Mouse (Mus musculus): ENCODE data around the gene Gm9048.

Gene Gm9048

DNA sequence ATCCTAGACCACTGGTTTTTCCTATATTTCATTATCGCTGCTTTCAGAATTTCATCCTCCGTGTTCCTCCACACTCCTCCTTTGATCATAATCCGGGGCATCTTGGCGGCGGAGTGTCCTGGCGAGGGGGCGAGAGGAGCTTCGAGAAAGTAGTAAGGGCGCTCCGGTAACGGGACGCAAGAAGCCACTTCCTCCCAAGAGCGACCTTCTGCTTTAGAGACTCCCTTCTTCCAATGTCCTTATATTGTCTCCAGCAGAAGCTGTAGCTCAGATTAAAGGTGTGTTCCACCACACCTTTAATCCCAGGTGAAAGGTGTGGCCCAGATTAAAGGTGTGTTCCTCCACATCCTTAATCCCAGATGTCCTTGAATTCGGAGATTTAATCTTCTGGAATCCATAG is at the start of gene Gm9048:
Gm9048 (minus strand) TSS at position 101 of the 400 bp plus-strand sequence.
- in situ Hi-C loops (cut with MboI, MseI), result loop anchor here in 1 of 2 experiments (25.0 kb wide), 1 partner anchor 639 kb away; no protein-coding TSS in a partner anchor

DNA sequence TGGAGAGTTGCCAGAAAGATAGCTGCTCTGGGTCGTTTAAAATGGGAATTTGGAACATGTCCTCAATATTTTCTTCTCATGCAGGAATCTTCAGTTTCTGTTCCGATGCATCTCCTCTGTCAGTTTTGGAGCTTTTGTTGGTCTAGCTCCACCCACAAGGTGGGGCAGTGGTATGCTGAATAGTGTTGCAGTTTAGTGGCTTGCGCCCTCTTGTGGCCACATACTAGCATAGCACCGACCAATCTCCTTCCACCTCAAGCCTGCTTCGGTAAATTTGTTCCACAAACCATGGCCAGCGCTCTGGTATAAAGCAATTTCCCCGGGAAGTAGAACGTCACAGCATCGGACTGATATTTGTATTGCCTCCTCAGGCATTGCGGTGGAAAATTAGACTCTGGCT is 22.0 kb upstream of the Gm9048 start:
- in situ Hi-C loops (cut with MboI, MseI), result loop anchor here in 1 of 2 experiments (25.0 kb wide), 1 partner anchor 133 kb away; the partner anchor contains the start of gene Gm32717

DNA sequence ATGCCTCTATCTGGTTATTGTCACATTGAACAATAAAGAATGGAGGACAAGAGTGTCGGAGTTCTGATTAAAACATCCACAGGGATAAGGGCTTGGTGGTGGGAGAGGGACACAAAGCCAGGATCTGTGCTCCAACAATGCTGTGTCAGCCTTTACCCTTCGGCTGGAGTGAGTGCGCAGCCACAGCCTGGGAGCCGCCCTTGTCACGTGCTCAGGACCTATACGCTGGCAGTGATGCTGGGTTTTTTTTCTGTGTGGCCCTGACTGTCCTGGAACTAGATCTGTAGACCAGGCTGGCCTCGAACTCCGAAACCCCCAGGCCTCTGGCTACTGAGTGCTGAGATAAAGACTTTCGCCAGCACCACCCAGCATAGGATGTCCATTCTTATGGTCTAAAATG is 21.0 kb upstream of the Gm9048 start:
- in situ Hi-C loops (cut with MboI, MseI), result loop anchor here (5.0 to 25.0 kb wide), 4 partner anchors 98 to 212 kb away; partner anchors contain the start of gene Gm32717 (in 1 of the 2)

DNA sequence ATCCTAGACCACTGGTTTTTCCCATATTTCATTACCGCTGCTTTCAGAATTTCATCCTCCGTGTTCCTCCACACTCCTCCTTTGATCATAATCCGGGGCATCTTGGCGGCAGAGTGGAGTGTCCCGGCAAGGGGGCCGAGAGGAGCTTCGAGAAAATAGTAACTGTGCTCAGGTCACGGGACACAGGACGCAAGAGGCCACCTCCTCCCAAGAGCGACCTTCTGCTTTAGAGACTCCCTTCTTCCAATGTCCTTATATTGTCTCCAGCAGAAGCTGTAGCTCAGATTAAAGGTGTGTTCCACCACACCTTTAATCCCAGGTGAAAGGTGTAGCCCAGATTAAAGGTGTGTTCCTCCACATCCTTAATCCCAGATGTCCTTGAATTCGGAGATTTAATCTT is 5.5 kb upstream of the Gm9048 start, which contains the start of gene Gm9049:
Gm9049 (minus strand) TSS at position 101 of the 400 bp plus-strand sequence.
- in situ Hi-C loops (cut with MboI, MseI), result loop anchor here (10.0 to 25.0 kb wide), 2 partner anchors 49 to 117 kb away; partner anchors contain the start of gene Gm32717 (in 1 of the 2)

DNA sequence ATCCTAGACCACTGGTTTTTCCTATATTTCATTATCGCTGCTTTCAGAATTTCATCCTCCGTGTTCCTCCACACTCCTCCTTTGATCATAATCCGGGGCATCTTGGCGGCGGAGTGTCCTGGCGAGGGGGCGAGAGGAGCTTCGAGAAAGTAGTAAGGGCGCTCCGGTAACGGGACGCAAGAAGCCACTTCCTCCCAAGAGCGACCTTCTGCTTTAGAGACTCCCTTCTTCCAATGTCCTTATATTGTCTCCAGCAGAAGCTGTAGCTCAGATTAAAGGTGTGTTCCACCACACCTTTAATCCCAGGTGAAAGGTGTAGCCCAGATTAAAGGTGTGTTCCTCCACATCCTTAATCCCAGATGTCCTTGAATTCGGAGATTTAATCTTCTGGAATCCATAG is 5.3 kb downstream of the Gm9048 start, which contains the start of gene Gm9046:
Gm9046 (minus strand) TSS at position 101 of the 400 bp plus-strand sequence.
- in situ Hi-C loops (cut with MboI, MseI), result loop anchor here in 1 of 2 experiments (25.0 kb wide), 1 partner anchor 644 kb away; no protein-coding TSS in a partner anchor

DNA sequence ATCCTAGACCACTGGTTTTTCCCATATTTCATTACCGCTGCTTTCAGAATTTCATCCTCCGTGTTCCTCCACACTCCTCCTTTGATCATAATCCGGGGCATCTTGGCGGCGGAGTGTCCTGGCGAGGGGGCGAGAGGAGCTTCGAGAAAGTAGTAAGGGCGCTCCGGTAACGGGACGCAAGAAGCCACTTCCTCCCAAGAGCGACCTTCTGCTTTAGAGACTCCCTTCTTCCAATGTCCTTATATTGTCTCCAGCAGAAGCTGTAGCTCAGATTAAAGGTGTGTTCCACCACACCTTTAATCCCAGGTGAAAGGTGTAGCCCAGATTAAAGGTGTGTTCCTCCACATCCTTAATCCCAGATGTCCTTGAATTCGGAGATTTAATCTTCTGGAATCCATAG is 10.7 kb downstream of the Gm9048 start, which contains the start of gene Gm9045:
Gm9045 (minus strand) TSS at position 101 of the 400 bp plus-strand sequence.
- in situ Hi-C loops (cut with MboI, MseI), result loop anchor here in 1 of 2 experiments (25.0 kb wide), 1 partner anchor 650 kb away; no protein-coding TSS in a partner anchor

DNA sequence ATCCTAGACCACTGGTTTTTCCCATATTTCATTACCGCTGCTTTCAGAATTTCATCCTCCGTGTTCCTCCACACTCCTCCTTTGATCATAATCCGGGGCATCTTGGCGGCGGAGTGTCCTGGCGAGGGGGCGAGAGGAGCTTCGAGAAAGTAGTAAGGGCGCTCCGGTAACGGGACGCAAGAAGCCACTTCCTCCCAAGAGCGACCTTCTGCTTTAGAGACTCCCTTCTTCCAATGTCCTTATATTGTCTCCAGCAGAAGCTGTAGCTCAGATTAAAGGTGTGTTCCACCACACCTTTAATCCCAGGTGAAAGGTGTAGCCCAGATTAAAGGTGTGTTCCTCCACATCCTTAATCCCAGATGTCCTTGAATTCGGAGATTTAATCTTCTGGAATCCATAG is 16.2 kb downstream of the Gm9048 start, which contains the start of gene Gm9044:
Gm9044 (minus strand) TSS at position 101 of the 400 bp plus-strand sequence.
- in situ Hi-C loops (cut with MboI, MseI), result loop anchor here in 1 of 2 experiments (5.0 to 25.0 kb wide), 2 partner anchors 290 to 655 kb away; no protein-coding TSS in a partner anchor

DNA sequence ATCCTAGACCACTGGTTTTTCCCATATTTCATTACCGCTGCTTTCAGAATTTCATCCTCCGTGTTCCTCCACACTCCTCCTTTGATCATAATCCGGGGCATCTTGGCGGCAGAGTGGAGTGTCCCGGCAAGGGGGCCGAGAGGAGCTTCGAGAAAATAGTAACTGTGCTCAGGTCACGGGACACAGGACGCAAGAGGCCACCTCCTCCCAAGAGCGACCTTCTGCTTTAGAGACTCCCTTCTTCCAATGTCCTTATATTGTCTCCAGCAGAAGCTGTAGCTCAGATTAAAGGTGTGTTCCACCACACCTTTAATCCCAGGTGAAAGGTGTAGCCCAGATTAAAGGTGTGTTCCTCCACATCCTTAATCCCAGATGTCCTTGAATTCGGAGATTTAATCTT is 21.6 kb downstream of the Gm9048 start, which contains the start of gene Gm9040:
Gm9040 (minus strand) TSS at position 101 of the 400 bp plus-strand sequence.
- in situ Hi-C loops (cut with MboI, MseI), result loop anchor here in 1 of 2 experiments (5.0 to 25.0 kb wide), 2 partner anchors 35 to 660 kb away; no protein-coding TSS in a partner anchor

DNA sequence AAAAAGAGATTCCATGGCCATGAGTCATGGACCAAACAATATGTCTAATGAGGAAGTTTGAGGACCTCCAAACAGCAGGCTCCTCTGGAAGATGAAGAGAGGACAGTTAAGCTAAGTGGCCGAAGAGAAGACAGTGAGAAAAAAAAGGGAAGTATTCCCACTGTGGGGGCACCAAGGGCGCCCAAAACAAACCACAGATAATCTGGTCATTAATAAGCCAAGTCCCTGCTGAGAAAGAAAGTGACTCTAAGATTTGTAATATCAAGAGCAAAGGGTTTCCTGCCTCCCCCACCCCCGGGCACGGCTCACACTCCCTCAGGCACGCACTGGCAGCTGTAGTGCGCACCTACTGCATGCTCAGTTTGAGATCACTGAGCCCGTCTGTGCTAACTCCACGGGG is 29.5 kb downstream of the Gm9048 start:
- in situ Hi-C loops (cut with MboI, MseI), result no loop called here

DNA sequence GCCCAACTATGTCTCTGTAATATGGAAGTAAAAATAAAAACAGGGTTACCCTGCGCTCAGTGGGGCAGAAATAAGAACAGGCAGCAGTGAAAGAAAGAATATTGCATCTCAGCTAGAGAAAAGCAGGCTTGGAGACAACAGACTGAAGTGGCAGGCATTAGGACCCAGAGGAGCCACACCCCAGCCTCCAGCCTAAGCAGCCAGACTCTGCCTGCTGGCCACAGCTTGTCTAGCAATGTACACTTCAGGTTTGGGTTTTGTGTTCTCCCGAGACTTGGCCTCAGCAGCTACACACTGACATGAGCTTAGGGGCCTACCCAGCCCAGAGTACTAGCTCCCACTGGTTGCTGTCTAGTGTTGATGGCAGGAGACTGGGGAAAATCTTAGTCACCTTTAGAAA is 46.3 kb downstream of the Gm9048 start:
- in situ Hi-C loops (cut with MboI, MseI), result loop anchor here (10.0 kb wide), 1 partner anchor 53 kb away; the partner anchor contains the start of gene Gm9049 (in 2 of the 2)
